Mouse (Mus musculus) cerebellum, adult 2 months (tissue): Measurements from ENCODE around the gene E2f1.

Experiments used
- CTCF ChIP-seq: fragments of 200-500 bp; IDR thresholded peaks from 2 replicates; pipeline ENCODE4 v1.5.1; 2011; ENCODE audit warnings: low read depth, mild to moderate bottlenecking, control low read depth, low read length, moderate library complexity, borderline replicate concordance; ENCODE audit not compliant: insufficient read depth
- POLR2A ChIP-seq: fragments of 200-500 bp; IDR thresholded peaks from 2 replicates; pipeline ENCODE4 v1.6.1; 2011; ENCODE audit warnings: low read length, control low read depth, borderline replicate concordance; ENCODE audit not compliant: insufficient read depth

- TF ChIP-seq POLR2A (no peak), CTCF (no peak)
These were observed 34.9 kb downstream of the E2f1 start for GRCm38 (mm10) chr2:154534704-154535270.
